Mouse (Mus musculus) Patski (cell line): Measurements from ENCODE around the gene Nisch. TPM values are rescaled to one million over a fixed set of nuclear protein-coding genes. Genes with fewer than 3 reads are reported as not detected.

ENCODE experiments used
- ATAC-seq: fragments of 100-300 bp; one replicate; pipeline ENCODE4 v1.8.0; 2021
- CTCF ChIA-PET: fragments of 350-600 bp; sonication (Branson Sonifier 250); formaldehyde crosslinking; loops from one replicate; lab custom pipeline; 2022; ENCODE audit warnings: inconsistent platforms; lab: Charles Lee
- POLR2A ChIA-PET: fragments of 350-600 bp; sonication (Branson Sonifier 250); formaldehyde crosslinking; loops from one replicate; lab custom pipeline; 2022; ENCODE audit warnings: antibody characterized with exemption, inconsistent platforms; lab: Charles Lee
- DNase-seq: peaks from one replicate; pipeline ENCODE4 v3.0.0-alpha.2; 2011; ENCODE audit warnings: low read depth, low spot score
- H3K27me3 ChIP-seq: fragments of 371-371 bp; one replicate; pipeline ENCODE4 v1.5.1; 2021
- CTCF ChIP-seq: fragments of 100-300 bp; IDR thresholded peaks from one replicate; pipeline ENCODE4 v1.5.1; 2021
- in situ Hi-C: fragments of 300-500 bp; cut with MboI; formaldehyde crosslinking; loops from 3 replicates; pipeline ENCODE4 v1.11.1; 2018; ENCODE audit warnings: low pct_unique_long_range_greater_than_20kb, mixed read lengths
- polyA plus RNA-seq: library from polyadenylated mRNA; unstranded; gene quantifications from one replicate; pipeline ENCODE4 v1.2.3, GENCODE M21; 2021

Gene Nisch
- polyA plus RNA-seq, 1 experiment from 2014 or later: 564 TPM

- no peaks in the 10 kb centered on the region for H3K27me3 ChIP-seq
- ChIA-PET CTCF (interaction anchor here (0.9 to 2.2 kb wide), 5 partner anchors 12 to 30 kb away, joined by 4 to 7 read pairs (median 4); no protein-coding TSS in a partner anchor), POLR2A (interaction anchor here (1.1 to 2.2 kb wide), 2 partner anchors 16 to 37 kb away, joined by 3 to 8 read pairs; no protein-coding TSS in a partner anchor)
- in situ Hi-C loops: no loop called here
- DNase-seq: no peak
- no peak for TF ChIP-seq CTCF
- no peak for ATAC-seq
Measured at GRCm38 (mm10) chr14:31166827-31167226, 49.9 kb downstream of the Nisch start.

DNA sequence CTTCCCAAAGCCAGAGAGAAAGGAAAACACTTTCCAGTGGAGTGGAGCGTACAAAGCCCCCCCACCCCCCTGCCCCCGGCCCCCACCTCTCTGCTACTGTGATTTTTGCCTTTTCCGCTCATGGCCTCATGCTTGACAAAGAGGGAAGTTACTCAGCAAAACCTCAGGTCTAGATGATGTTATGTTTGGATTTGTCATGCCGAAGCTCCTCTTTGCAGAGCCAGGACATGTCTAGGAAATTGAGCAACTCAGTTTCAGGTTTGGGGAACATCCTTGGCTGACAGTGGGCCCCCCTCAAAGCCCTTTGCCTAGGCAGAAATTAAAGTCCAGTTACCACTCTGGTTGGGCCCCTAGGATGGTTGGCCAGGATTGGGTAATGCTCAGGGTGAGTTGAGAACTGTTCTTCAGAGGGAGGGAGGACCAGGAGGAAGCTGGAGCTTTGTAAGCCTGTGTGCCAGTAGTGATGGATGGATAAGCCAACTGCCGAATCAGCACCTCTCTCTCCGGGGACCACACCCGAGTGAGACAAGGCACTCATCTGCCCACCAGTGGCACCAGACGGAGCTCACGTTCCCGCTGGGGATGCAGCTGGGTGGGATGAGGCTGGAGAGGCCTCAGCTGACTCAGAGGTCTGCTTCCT lies 50.6 kb downstream of the Nisch start:
- in situ Hi-C loops: no loop called here
- peak; percentile 58 for ATAC-seq
- no peak for TF ChIP-seq CTCF
- CTCF ChIA-PET: interaction anchor here (0.9 to 2.2 kb wide), 5 partner anchors 9 to 39 kb away, joined by 3 to 7 read pairs (median 4); no protein-coding TSS in a partner anchor
- H3K27me3 ChIP-seq: no peaks in the 10 kb centered on the region
- POLR2A ChIA-PET: interaction anchor here (0.7 to 2.2 kb wide), 4 partner anchors 16 to 40 kb away, joined by 3 to 8 read pairs (median 6); partner anchors contain the start of gene Smim4
- DNase-seq: peak; percentile 53

- ChIA-PET CTCF (interaction anchor here (1.4 to 2.2 kb wide), 3 partner anchors 9 to 40 kb away, joined by 3 to 7 read pairs (median 6); no protein-coding TSS in a partner anchor), POLR2A (interaction anchor here (0.7 to 1.3 kb wide), 3 partner anchors 37 to 41 kb away, joined by 3 to 6 read pairs (median 5); partner anchors contain the start of gene Smim4)
- in situ Hi-C loops: no loop called here
- no peak for TF ChIP-seq CTCF
- ATAC-seq: peak; percentile 55
- no peaks in the 10 kb centered on the region for H3K27me3 ChIP-seq
- no peak for DNase-seq
Measured at GRCm38 (mm10) chr14:31165458-31165857, 51.3 kb downstream of the Nisch start.

DNA sequence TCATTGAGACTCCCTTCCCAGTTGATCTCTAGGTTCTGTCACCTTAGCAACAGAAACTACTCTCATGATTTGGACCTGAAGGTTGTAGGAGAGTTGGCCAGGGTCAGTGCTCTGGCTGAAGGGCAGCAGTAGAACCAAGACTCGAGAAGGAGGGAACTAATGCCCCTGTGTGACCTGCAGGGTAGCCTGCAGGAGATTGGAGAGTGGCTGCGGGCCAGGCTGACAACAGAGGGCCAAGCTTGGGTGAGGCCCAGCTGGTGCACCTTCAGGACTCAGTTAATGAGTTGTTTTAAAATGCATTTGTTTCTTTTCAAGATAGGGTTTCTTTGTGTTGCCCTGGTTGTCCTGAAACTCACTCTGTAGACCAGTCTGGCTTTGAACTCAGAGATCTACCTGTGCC lies 51.7 kb downstream of the Nisch start:
- TF ChIP-seq CTCF: no peak
- in situ Hi-C loops: no loop called here
- ATAC-seq: no peak
- no peaks in the 10 kb centered on the region for H3K27me3 ChIP-seq
- DNase-seq: no peak
- ChIA-PET CTCF (interaction anchor here (1.4 to 2.2 kb wide), 3 partner anchors 10 to 40 kb away, joined by 3 to 7 read pairs (median 6); no protein-coding TSS in a partner anchor), POLR2A (interaction anchor here (1.1 kb wide), 1 partner anchor 37 kb away, joined by 5 read pairs; the partner anchor contains the start of gene Smim4)

DNA sequence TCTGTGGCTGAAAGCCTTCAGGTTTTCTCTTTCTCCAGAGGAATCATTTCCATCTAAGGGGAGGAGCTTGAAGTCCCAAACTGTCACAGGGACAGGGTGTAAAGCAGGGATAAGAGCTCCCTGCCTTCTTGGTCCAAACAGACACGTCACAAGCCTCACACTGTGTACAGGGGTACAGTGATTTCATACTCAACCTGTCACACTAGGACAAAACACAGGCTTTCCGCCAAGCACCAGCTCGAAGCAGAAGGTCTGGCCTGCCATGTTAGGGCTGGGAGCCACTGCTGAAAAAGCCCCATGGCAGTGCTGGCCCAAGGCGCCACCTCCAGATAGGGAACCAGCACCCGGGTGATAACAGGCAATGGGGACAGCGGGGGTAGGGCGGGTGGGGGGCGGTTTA lies 52.7 kb downstream of the Nisch start:
- in situ Hi-C loops: no loop called here
- TF ChIP-seq CTCF: no peak
- ChIA-PET CTCF (interaction anchor here (1.2 kb wide), 1 partner anchor 12 kb away, joined by 4 read pairs; no protein-coding TSS in a partner anchor), POLR2A (interaction anchor here (0.9 kb wide), 1 partner anchor 37 kb away, joined by 3 read pairs; no protein-coding TSS in a partner anchor)
- H3K27me3 ChIP-seq: no peaks in the 10 kb centered on the region
- ATAC-seq (no peak), DNase-seq (no peak)

- no peaks in the 10 kb centered on the region for H3K27me3 ChIP-seq
- no peak for DNase-seq
- in situ Hi-C loops: no loop called here
- TF ChIP-seq CTCF: no peak
- no peak for ATAC-seq
- CTCF ChIA-PET: no interaction called here
- POLR2A ChIA-PET: no interaction called here
Measured at GRCm38 (mm10) chr14:31161638-31162037, 55.1 kb downstream of the Nisch start.

- no peak for TF ChIP-seq CTCF
- DNase-seq (no peak), ATAC-seq (no peak)
- CTCF ChIA-PET: no interaction called here
- in situ Hi-C loops: no loop called here
- POLR2A ChIA-PET: no interaction called here
- no peaks in the 10 kb centered on the region for H3K27me3 ChIP-seq
Measured at GRCm38 (mm10) chr14:31161191-31161590, 55.6 kb downstream of the Nisch start.

DNA sequence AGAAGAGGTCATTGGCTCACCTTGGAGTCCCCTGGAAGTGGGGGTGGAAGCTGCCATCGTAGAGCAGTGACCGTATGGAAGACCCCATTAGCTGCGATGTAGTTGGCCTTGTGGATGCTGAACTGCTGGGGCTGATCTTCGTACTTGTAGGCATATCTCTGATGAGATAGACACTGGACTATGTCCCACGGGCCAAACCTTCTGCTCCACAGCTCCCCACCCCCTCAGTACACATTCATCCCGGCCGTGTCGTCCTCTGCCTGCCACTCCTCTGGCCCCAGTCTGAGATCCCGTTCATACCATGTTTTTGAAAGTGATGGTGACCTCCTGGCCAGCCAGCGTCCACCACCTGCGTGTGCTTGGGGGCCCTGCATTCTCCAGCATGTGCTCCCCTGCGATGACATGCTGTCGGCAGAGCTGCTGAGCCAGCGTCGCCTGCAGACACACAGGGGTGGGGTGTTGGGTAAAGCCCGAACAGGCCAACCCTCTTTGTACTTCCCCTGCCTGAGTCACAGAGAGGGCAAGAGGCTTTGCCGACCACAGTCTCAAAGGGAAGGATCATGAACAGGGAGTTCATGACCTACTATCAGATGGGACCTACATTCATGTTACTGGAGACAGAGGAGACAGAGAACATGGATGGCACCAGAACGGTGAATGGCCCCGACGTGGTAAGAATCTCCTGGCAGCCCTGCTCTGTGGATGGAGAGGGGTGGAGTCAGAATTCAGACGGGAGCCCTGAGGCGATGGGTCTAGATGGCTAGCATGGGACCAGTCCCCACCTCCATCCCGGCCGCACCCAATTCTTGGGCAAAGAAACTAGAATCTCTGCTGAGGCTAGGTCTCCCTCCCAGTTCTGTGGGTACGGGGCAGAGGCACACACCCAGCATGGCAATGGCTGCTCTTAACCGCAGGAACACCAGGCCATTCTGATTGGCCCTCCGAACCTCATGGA lies 56.3 kb downstream of the Nisch start:
- in situ Hi-C loops: no loop called here
- ChIA-PET CTCF (interaction anchor here (1.6 kb wide), 1 partner anchor 11 kb away, joined by 6 read pairs; no protein-coding TSS in a partner anchor), POLR2A (no interaction called here)
- TF ChIP-seq CTCF: no peak
- no peak for DNase-seq
- no peaks in the 10 kb centered on the region for H3K27me3 ChIP-seq
- no peak for ATAC-seq

DNA sequence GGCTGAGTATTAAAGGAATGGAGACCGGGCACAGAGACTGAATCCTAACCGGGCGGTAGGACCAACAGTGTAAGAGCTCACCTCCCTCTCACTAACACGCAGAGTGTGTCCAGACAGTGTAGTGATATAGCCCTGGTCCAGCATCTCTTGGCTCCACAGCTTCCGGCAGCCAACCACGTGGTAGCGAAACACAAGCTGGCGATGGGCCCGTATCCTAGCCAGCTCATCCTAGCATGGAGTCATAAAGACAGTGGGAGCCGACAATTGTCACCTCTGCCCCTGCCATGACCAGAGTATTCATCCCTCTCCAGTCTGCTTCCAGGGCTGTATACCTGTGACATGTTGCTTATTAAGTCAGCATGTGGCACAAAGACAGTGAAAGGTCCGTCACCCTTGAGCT lies 71.1 kb downstream of the Nisch start:
- ATAC-seq (no peak), DNase-seq (no peak)
- ChIA-PET CTCF (interaction anchor here (0.7 to 1.0 kb wide), 2 partner anchors 14 to 17 kb away, joined by 3 read pairs; partner anchors contain the start of gene Smim4), POLR2A (no interaction called here)
- no peak for TF ChIP-seq CTCF
- no peaks in the 10 kb centered on the region for H3K27me3 ChIP-seq
- in situ Hi-C loops: no loop called here

DNA sequence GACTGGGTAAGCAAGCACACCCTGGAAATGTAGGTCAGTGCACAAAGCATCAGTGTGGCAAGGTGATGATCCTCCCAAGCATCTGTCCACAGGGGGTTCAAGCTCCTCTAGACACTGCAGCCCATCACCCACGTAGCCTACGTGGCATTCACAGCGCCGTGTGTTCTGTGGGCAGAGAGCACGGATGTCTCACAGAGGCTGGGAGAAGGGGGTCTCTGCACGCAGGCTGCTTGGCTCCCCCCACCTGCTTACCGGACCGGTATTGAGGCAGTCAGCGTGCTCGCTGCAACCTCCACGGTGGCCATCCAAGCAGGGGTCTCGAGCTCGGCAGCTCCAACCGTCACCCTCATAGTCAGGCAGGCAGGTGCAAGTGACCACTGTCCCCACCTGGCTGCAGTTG lies 75.7 kb downstream of the Nisch start:
- in situ Hi-C loops: no loop called here
- no peaks in the 10 kb centered on the region for H3K27me3 ChIP-seq
- ChIA-PET CTCF (no interaction called here), POLR2A (no interaction called here)
- DNase-seq: no peak
- TF ChIP-seq CTCF: no peak
- no peak for ATAC-seq
